Mouse (Mus musculus) testis, adult 2 months (tissue): ENCODE results near the gene Mical3.

Experiments used
- CTCF ChIP-seq: fragments of 200-500 bp; IDR thresholded peaks from 2 replicates; pipeline ENCODE4 v1.5.1; 2012; ENCODE audit warnings: low read depth, mild to moderate bottlenecking, inconsistent platforms, low read length, moderate library complexity; ENCODE audit not compliant: control insufficient read depth, insufficient read depth, insufficient replicate concordance
- POLR2A ChIP-seq: fragments of 200-500 bp; IDR thresholded peaks from 2 replicates; pipeline ENCODE4 v1.6.1; 2012; ENCODE audit warnings: low read depth, mild to moderate bottlenecking, inconsistent platforms, low read length, moderate library complexity; ENCODE audit not compliant: control insufficient read depth

DNA sequence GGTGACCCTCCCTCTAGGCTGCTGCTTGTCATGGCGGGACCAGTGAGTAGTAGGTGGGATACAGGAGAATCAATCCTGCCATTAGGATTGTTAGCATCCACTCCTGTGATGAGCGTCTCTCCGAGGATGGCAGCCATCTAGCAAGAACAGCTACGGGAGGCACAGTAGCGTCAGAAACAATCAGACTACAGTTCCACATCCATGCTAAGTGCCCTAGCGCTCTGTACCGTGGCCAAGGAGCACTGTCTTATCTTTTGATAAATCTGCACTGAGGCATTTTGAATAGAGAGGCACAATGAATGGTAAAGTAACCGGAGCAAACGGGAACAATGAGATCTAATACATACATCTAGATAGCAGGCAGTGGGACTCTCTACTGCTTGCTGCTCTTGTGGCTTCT, 32.7 kb downstream of the Mical3 start:
- TF ChIP-seq POLR2A = no peak
- no peak for TF ChIP-seq CTCF
